Mouse (Mus musculus) limb, embryonic 14.5 days (tissue): ENCODE data around the gene Rasgrf1. TPM values are rescaled to one million over a fixed set of nuclear protein-coding genes. Genes with fewer than 3 reads are reported as not detected.
"Not testable (repeated sequence)": the region's sequence is repeated elsewhere in the genome, so short reads cannot be mapped to it uniquely, and the experiment has no call there.

ENCODE experiments used
- ATAC-seq: fragments of 200-750 bp; cut with Nextera tagmentation; 2 replicates; pipeline ENCODE4 v1.8.0; 2017; ENCODE audit warnings: low read depth, moderate number of reproducible peaks, moderate TSS enrichment; ENCODE audit not compliant: low FRiP score
- DNase-seq: peaks from one replicate; pipeline ENCODE4 v3.0.0-alpha.2; 2015; ENCODE audit warnings: low spot score
- H3K27ac ChIP-seq: fragments of 300-500 bp; sonication (generic); replicated peaks from 2 replicates; pipeline ENCODE4 v1.5.1; 2014; ENCODE audit warnings: low read depth, mild to moderate bottlenecking, low read length, moderate library complexity, mixed read lengths
- H3K27me3 ChIP-seq: fragments of 300-500 bp; sonication (generic); 2 replicates; pipeline ENCODE4 v1.6.1; 2014; ENCODE audit warnings: low read length, mixed read lengths; ENCODE audit not compliant: control insufficient read depth, insufficient read depth
- H3K36me3 ChIP-seq: fragments of 300-500 bp; sonication (generic); 2 replicates; pipeline ENCODE4 v1.6.1; 2014; ENCODE audit warnings: mild to moderate bottlenecking, low read length, moderate library complexity, mixed read lengths; ENCODE audit not compliant: control insufficient read depth, insufficient read depth
- H3K4me1 ChIP-seq: fragments of 300-500 bp; sonication (generic); 2 replicates; pipeline ENCODE4 v1.6.1; 2014; ENCODE audit warnings: antibody characterized with exemption, low read length, mixed read lengths; ENCODE audit not compliant: control insufficient read depth, insufficient read depth
- H3K4me2 ChIP-seq: fragments of 300-500 bp; sonication (generic); replicated peaks from 2 replicates; pipeline ENCODE4 v1.6.1; 2014; ENCODE audit warnings: low read depth, mild to moderate bottlenecking, low read length, moderate library complexity; ENCODE audit not compliant: severe bottlenecking
- H3K4me3 ChIP-seq: fragments of 300-500 bp; sonication (generic); replicated peaks from 2 replicates; pipeline ENCODE4 v1.5.1; 2014; ENCODE audit warnings: low read length
- H3K9ac ChIP-seq: fragments of 300-500 bp; sonication (generic); 2 replicates; pipeline ENCODE4 v1.6.1; 2014; ENCODE audit warnings: mild to moderate bottlenecking, low read depth, low read length, moderate library complexity; ENCODE audit not compliant: severe bottlenecking
- H3K9me3 ChIP-seq: fragments of 300-500 bp; sonication (generic); 2 replicates; pipeline ENCODE4 v1.6.1; 2016; ENCODE audit warnings: low read length; ENCODE audit not compliant: control insufficient read depth
- POLR2A ChIP-seq: fragments of 200-500 bp; IDR thresholded peaks from 2 replicates; pipeline ENCODE4 v1.8.0; 2012; ENCODE audit warnings: inconsistent platforms, mild to moderate bottlenecking, moderate library complexity, borderline replicate concordance; ENCODE audit not compliant: insufficient read depth, insufficient read length; ENCODE audit errors: extremely low read depth
- WGBS: fragments of 180-500 bp; shearing (Covaris S2); extraction: QIAGEN DNeasy Blood & Tissue Kit; methylation state at CpG from one replicate; pipeline ENCODE4 v1.1.7; 2014; 5-methylcytosine and 5-hydroxymethylcytosine counted together
- polyA plus RNA-seq, 2 experiments: library from polyadenylated mRNA; depleted of rRNA in 1 of 2; stranded (reverse) in 1 of 2; unstranded in 1 of 2; fragments of >200 nt; fragmentation: Nextera tagmentation in 1 of 2; extraction: Ambion mirVana in 1 of 2; gene quantifications; 2 replicates each; pipeline versions ENCODE4 v1.2.1 to v1.2.3; 2012 to 2014

The Rasgrf1 gene
- polyA plus RNA-seq, 2 experiments: 0.55 to 1.1 TPM

- Histone ChIP-seq H3K9ac (no peak overlapping the region), H3K4me3 (no peak overlapping the region), H3K4me1 (no peaks in the 10 kb centered on the region), H3K4me2 (no peak overlapping the region), H3K27me3 (no peaks in the 10 kb centered on the region), H3K9me3 (no peaks in the 10 kb centered on the region), H3K36me3 (no peaks in the 10 kb centered on the region), H3K27ac (no peak overlapping the region)
- WGBS: 92% methylated on average over 3 of the region's 3 CpGs
- no peak for TF ChIP-seq POLR2A
- DNase-seq (no peak), ATAC-seq (no peak)
These were observed 131.8 kb downstream of the Rasgrf1 start for GRCm38 (mm10) chr9:90041556-90041955.

- not testable (repeated sequence) for H3K27me3 ChIP-seq, H3K9ac ChIP-seq, H3K4me1 ChIP-seq, H3K27ac ChIP-seq, H3K4me2 ChIP-seq, H3K4me3 ChIP-seq, H3K9me3 ChIP-seq, H3K36me3 ChIP-seq, ATAC-seq, DNase-seq
- WGBS: 93% methylated on average over 8 of the region's 8 CpGs
These were observed 133.2 kb downstream of the Rasgrf1 start for GRCm38 (mm10) chr9:90042906-90043305.

GRCm38 (mm10) chr9:90045191-90045590 is 135.5 kb downstream of the Rasgrf1 start:
- 85% methylated on average over 7 of the region's 7 CpGs for WGBS
- H3K9ac ChIP-seq: no peak overlapping the region

GRCm38 (mm10) chr9:90047937-90048627 is 138.4 kb downstream of the Rasgrf1 start:
- no peak for ATAC-seq
- no peaks in the 10 kb centered on the region for H3K27me3 ChIP-seq
- no peak for TF ChIP-seq POLR2A
- H3K4me1 ChIP-seq: no peaks in the 10 kb centered on the region
- H3K9ac ChIP-seq: no peak overlapping the region
- H3K4me3 ChIP-seq: no peak overlapping the region
- no peaks in the 10 kb centered on the region for H3K9me3 ChIP-seq
- no peak overlapping the region for H3K4me2 ChIP-seq
- DNase-seq: no peak
- 47% methylated on average over 5 of the region's 5 CpGs for WGBS
- H3K36me3 ChIP-seq: no peaks in the 10 kb centered on the region
- no peak overlapping the region for H3K27ac ChIP-seq

More at GRCm38 (mm10) chr9:90045191-90045590, 135.5 kb downstream of the Rasgrf1 start:
- Histone ChIP-seq H3K27me3 (no peaks in the 10 kb centered on the region), H3K9me3 (no peaks in the 10 kb centered on the region), H3K27ac (no peak overlapping the region), H3K36me3 (no peaks in the 10 kb centered on the region), H3K4me3 (no peak overlapping the region), H3K4me2 (no peak overlapping the region), H3K4me1 (no peaks in the 10 kb centered on the region)
- TF ChIP-seq POLR2A: no peak
- no peak for ATAC-seq
- no peak for DNase-seq

GRCm38 (mm10) chr9:90053852-90054251 is 144.1 kb downstream of the Rasgrf1 start, which contains the start of gene Ctsh:
Ctsh (plus strand) TSS chr9:90054152.
- peak within 1 kb of the TSS; percentile 66 for H3K9ac ChIP-seq
- DNase-seq: no peak
- no peak for TF ChIP-seq POLR2A
- H3K4me1 ChIP-seq: no peaks in the 10 kb centered on the region; the same call in 1 of the 2 replicates
- peak within 1 kb of the TSS; percentile 49 for H3K4me3 ChIP-seq
- H3K27me3 ChIP-seq: no peaks in the 10 kb centered on the region
- WGBS: 67% methylated on average over 2 of the region's 2 CpGs
- peak within 1 kb of the TSS; percentile 97 for H3K4me2 ChIP-seq
- no peak for ATAC-seq
- H3K9me3 ChIP-seq: no peaks in the 10 kb centered on the region
- no peak within 1 kb of the TSS for H3K27ac ChIP-seq
- H3K36me3 ChIP-seq: no peaks in the 10 kb centered on the region
